Mouse (Mus musculus) megakaryocyte, embryonic 14.5 days (primary cell): ENCODE data around the gene Cobll1.

Experiments used
- FLI1 ChIP-seq: IDR thresholded peaks from 2 replicates; pipeline ENCODE4 v1.6.1; 2012; ENCODE audit warnings: low read length, inconsistent platforms, mixed read lengths
- GATA1 ChIP-seq: IDR thresholded peaks from 3 replicates; pipeline ENCODE4 v1.6.1; 2012; ENCODE audit warnings: mixed read lengths, low read length, inconsistent platforms, borderline replicate concordance

DNA sequence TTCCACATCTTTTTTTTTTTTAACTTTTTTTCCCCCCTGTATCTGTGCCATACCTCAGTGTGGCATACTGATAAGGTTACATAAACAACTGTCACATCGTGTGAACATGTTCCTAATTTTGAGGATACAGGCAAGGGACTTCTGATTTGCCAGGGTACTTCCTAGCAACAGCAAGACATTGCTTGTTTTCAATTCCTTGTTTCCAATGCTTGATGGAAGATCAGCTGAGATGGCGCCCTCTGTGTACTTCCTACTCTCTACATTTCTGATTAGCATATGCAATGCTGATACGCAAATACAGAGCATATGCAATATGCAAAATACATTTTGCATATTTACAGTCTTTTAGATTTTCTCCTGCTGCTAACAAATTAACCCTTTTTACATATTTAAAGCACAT lies 152.0 kb downstream of the Cobll1 start:
- no peak for TF ChIP-seq GATA1
- TF ChIP-seq FLI1: no peak
